Mouse (Mus musculus): ENCODE data around the gene Fkbpl. TPM values are rescaled to one million over a fixed set of nuclear protein-coding genes. Genes with fewer than 3 reads are reported as not detected.

The Fkbpl gene
- total and polyA plus RNA-seq, 2 experiments from 2014 or later = 7.1 to 12.3 TPM

DNA sequence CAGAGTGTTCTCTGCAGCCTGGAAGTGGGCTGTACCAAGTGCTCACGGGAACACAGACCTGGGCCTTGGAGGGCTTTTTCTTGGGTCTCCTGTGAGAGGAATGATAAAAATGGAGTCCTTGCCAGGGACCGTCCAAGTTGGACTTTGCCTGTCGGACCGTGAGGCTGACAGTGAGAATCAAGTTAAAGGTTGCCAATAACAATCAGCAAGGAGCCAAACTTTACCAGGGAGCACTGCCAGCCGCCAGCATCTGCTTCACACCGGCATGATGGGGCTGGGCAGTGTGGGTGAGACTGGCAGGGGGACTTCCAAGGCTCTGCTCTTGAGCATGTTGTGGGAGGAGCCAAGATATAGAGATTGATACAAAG is 31.5 kb downstream of the Fkbpl start:
- ATAC-seq (ENCODE audit: insufficient read depth, low read depth) (no peak), DNase-seq (ENCODE audit: low spot score) (no peak)
- Histone ChIP-seq H3K9ac (replicated peaks; ENCODE audit: low read depth, low read length) (no peak overlapping the region), H3K27me3 (ENCODE audit: control insufficient read depth, insufficient read depth, low read length) (peaks cover 50% of the 10 kb centered on the region), H3K36me3 (replicated peaks; ENCODE audit: control insufficient read depth, insufficient read depth, low read length) (no peaks in the 10 kb centered on the region), H3K27ac (ENCODE audit: low read depth) (no peak overlapping the region), H3K4me1 (ENCODE audit: control insufficient read depth, insufficient read depth) (peaks cover 23% of the 10 kb centered on the region), H3K4me3 (ENCODE audit: low read depth, low read length) (no peak overlapping the region), H3K4me2 (ENCODE audit: low read depth, low read length) (no peak overlapping the region), H3K9me3 (replicated peaks; ENCODE audit: control insufficient read depth, low read length) (no peaks in the 10 kb centered on the region)
- TF ChIP-seq CTCF (IDR thresholded peaks at IDR 0.05; ENCODE audit: low read depth) (no peak), EP300 (IDR thresholded peaks at IDR 0.05; ENCODE audit: low read depth) (no peak)
- 62% methylated on average over 6 of the region's 6 CpGs for WGBS

DNA sequence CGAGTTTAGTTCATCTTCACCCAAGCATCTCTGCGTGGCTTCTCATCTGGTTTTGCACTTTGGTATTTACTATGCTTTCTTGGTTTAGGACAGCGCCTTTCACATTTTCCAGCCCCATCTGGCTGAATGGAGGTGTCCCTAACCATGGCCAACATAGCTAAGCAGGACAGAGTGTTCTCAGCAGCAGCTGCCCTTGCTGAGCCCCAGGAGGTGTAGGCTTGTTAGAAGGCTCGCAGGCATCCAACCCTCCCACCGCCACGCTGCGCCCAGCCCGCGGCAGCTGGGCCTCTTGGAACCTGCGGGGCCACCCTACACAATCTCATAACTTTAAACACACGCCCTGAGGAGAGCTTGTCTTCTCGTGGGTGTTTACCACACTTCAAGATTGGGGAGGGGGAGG is 32.1 kb downstream of the Fkbpl start:
- TF ChIP-seq CTCF (IDR thresholded peaks at IDR 0.05; ENCODE audit: low read depth) = no peak
- no peak overlapping the region for H3K27ac ChIP-seq (ENCODE audit: low read depth)
- H3K4me2 ChIP-seq (ENCODE audit: low read depth, low read length) = no peak overlapping the region
- no peak for ATAC-seq (ENCODE audit: insufficient read depth, low read depth)
- DNase-seq (ENCODE audit: low spot score) = no peak
- no peaks in the 10 kb centered on the region for H3K9me3 ChIP-seq (replicated peaks; ENCODE audit: control insufficient read depth, low read length)
- H3K4me3 ChIP-seq (ENCODE audit: low read depth, low read length) = no peak overlapping the region
- H3K9ac ChIP-seq (replicated peaks; ENCODE audit: low read depth, low read length) = no peak overlapping the region
- no peaks in the 10 kb centered on the region for H3K36me3 ChIP-seq (replicated peaks; ENCODE audit: control insufficient read depth, insufficient read depth, low read length)
- peaks cover 44% of the 10 kb centered on the region for H3K27me3 ChIP-seq (ENCODE audit: control insufficient read depth, insufficient read depth, low read length)
- H3K4me1 ChIP-seq (ENCODE audit: control insufficient read depth, insufficient read depth) = peaks cover 23% of the 10 kb centered on the region
- WGBS = 66% methylated on average over 12 of the region's 12 CpGs

DNA sequence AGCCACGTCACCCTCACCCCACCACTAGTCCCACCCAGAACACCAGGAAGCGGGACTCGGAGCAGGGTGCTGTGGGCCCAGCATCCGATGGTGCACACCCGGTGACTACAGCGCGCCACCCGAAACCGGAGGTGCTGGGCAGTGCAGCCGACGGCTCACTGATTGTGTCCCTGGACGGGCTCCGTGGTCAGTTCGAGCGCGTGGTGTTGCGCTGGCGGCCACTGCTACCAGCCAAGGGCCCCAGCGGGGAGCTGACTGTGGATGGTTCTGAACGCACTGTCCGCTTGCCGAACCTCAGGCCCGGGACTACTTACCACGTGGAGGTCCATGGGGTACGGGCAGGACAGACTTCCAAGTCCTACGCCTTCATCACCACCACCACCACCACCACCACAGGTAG is 35.6 kb downstream of the Fkbpl start:
- Histone ChIP-seq H3K4me3 (ENCODE audit: low read depth, low read length) (no peak overlapping the region), H3K27ac (ENCODE audit: low read depth) (no peak overlapping the region), H3K27me3 (ENCODE audit: control insufficient read depth, insufficient read depth, low read length) (peaks cover 21% of the 10 kb centered on the region), H3K9me3 (replicated peaks; ENCODE audit: control insufficient read depth, low read length) (no peaks in the 10 kb centered on the region), H3K4me2 (ENCODE audit: low read depth, low read length) (no peak overlapping the region), H3K4me1 (ENCODE audit: control insufficient read depth, insufficient read depth) (peaks cover 30% of the 10 kb centered on the region), H3K9ac (replicated peaks; ENCODE audit: low read depth, low read length) (no peak overlapping the region), H3K36me3 (replicated peaks; ENCODE audit: control insufficient read depth, insufficient read depth, low read length) (no peaks in the 10 kb centered on the region)
- DNase-seq (ENCODE audit: low spot score) (no peak), ATAC-seq (ENCODE audit: insufficient read depth, low read depth) (no peak)
- TF ChIP-seq EP300 (IDR thresholded peaks at IDR 0.05; ENCODE audit: low read depth) = no peak
- no peak for TF ChIP-seq CTCF (IDR thresholded peaks at IDR 0.05; ENCODE audit: low read depth)
- 84% methylated on average over 26 of the region's 26 CpGs for WGBS

DNA sequence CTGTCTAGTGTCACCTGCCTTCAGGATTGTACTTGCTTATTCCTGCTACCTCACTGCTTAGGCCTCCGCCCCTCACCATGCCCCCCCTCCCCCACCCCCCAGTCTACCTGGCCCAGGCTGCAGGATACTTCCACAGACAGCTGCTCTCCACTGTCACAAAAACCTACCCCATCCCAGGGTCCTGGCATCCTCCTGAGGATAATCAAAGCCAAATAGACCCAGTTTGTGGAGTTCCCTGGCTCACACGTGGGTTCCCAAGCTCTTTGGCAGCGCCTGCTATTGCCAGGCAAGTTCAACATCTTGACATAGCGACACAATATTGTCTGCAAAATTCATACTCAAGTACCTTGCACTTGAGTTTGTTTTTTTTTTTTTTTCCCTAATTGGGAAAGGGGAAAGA is 36.1 kb downstream of the Fkbpl start:
- 83% methylated on average over 4 of the region's 4 CpGs for WGBS
- Histone ChIP-seq H3K9ac (replicated peaks; ENCODE audit: low read depth, low read length) (no peak overlapping the region), H3K27me3 (ENCODE audit: control insufficient read depth, insufficient read depth, low read length) (peaks cover 21% of the 10 kb centered on the region), H3K4me1 (ENCODE audit: control insufficient read depth, insufficient read depth) (peaks cover 27% of the 10 kb centered on the region), H3K4me3 (ENCODE audit: low read depth, low read length) (no peak overlapping the region), H3K36me3 (replicated peaks; ENCODE audit: control insufficient read depth, insufficient read depth, low read length) (no peaks in the 10 kb centered on the region), H3K27ac (ENCODE audit: low read depth) (no peak overlapping the region), H3K9me3 (replicated peaks; ENCODE audit: control insufficient read depth, low read length) (no peaks in the 10 kb centered on the region), H3K4me2 (ENCODE audit: low read depth, low read length) (no peak overlapping the region)
- no peak for ATAC-seq (ENCODE audit: insufficient read depth, low read depth)
- TF ChIP-seq EP300 (IDR thresholded peaks at IDR 0.05; ENCODE audit: low read depth) = no peak
- no peak for TF ChIP-seq CTCF (IDR thresholded peaks at IDR 0.05; ENCODE audit: low read depth)
- DNase-seq (ENCODE audit: low spot score) = no peak

DNA sequence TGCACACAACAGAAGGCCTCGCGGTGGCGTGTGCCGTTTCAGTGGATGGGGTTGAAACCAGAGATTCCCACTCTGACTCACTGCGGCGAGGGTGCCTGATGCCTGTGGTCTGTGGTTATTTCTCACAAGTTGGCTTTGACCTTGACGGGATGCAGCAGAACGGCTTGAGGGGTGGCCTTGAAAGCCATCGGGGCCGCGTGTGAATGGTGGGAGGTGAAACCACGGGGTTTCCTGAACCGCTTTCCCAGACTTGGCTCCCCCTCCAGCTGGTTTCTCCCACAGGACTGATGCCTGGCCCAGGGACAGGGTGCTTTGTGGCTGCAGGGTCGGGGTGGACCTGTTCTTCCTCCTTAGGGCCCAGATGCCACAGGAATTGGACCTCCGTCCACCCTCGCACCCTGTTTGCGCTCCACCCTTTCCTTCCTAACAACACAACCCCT is 36.6 kb downstream of the Fkbpl start:
- Histone ChIP-seq H3K36me3 (replicated peaks; ENCODE audit: control insufficient read depth, insufficient read depth, low read length) (no peaks in the 10 kb centered on the region), H3K4me1 (ENCODE audit: control insufficient read depth, insufficient read depth) (peaks cover 22% of the 10 kb centered on the region), H3K4me2 (ENCODE audit: low read depth, low read length) (no peak overlapping the region), H3K9me3 (replicated peaks; ENCODE audit: control insufficient read depth, low read length) (no peaks in the 10 kb centered on the region), H3K27ac (ENCODE audit: low read depth) (no peak overlapping the region; the same call in 1 of the 2 replicates), H3K27me3 (ENCODE audit: control insufficient read depth, insufficient read depth, low read length) (peaks cover 18% of the 10 kb centered on the region), H3K9ac (replicated peaks; ENCODE audit: low read depth, low read length) (no peak overlapping the region), H3K4me3 (ENCODE audit: low read depth, low read length) (no peak overlapping the region)
- no peak for ATAC-seq (ENCODE audit: insufficient read depth, low read depth)
- TF ChIP-seq CTCF (IDR thresholded peaks at IDR 0.05; ENCODE audit: low read depth) = no peak
- no peak for TF ChIP-seq EP300 (IDR thresholded peaks at IDR 0.05; ENCODE audit: low read depth)
- WGBS = 57% methylated on average over 17 of the region's 17 CpGs
- no peak for DNase-seq (ENCODE audit: low spot score)

DNA sequence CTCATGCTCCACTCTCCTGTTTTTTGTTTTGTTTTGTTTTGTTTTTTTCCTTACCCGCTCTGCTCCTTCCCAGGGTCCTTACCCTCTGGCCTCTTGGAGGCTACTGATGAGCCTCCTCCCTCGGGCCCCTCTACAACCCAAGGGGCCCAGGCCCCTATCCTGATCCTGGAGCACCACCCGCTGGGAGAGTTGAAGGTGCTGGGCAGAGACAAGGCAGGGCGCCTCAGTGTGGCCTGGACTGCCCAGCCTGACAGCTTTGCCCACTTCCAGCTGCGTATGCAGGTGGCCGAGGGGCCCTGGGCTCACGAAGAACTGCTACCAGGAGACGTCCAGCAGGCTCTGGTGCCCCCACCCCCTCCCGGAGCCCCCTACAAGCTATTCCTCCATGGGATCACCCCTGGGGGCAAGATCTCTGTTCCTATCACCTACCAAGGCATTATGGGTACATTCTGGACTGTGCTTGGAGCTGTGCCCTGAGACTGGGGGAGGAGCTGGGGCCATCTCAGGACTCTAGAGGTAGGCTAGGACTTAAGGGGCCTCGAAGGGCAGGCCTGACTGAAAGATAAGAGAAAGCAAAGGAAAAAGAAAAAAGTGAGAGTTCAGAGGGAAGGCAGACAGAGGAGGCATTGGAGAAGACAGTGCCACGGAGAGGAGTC is 37.4 kb downstream of the Fkbpl start:
- DNase-seq (ENCODE audit: low spot score) (no peak), ATAC-seq (ENCODE audit: insufficient read depth, low read depth) (no peak)
- no peak overlapping the region for H3K4me3 ChIP-seq (ENCODE audit: low read depth, low read length)
- TF ChIP-seq CTCF (IDR thresholded peaks at IDR 0.05; ENCODE audit: low read depth) (no peak), EP300 (IDR thresholded peaks at IDR 0.05; ENCODE audit: low read depth) (no peak)
- no peak overlapping the region for H3K4me2 ChIP-seq (ENCODE audit: low read depth, low read length)
- peaks cover 22% of the 10 kb centered on the region for H3K4me1 ChIP-seq (ENCODE audit: control insufficient read depth, insufficient read depth)
- no peak overlapping the region for H3K9ac ChIP-seq (replicated peaks; ENCODE audit: low read depth, low read length)
- H3K27ac ChIP-seq (ENCODE audit: low read depth) = no peak overlapping the region
- peaks cover 16% of the 10 kb centered on the region for H3K27me3 ChIP-seq (ENCODE audit: control insufficient read depth, insufficient read depth, low read length)
- no peaks in the 10 kb centered on the region for H3K36me3 ChIP-seq (replicated peaks; ENCODE audit: control insufficient read depth, insufficient read depth, low read length)
- WGBS = 56% methylated on average over 11 of the region's 11 CpGs
- no peaks in the 10 kb centered on the region for H3K9me3 ChIP-seq (replicated peaks; ENCODE audit: control insufficient read depth, low read length)
